Mouse (Mus musculus): ENCODE results near the gene H2-K1. TPM values are rescaled to one million over a fixed set of nuclear protein-coding genes. Genes with fewer than 3 reads are reported as not detected.

Gene H2-K1
- polyA plus RNA-seq, 1 experiment from 2014 or later: 8.4 TPM

GRCm38 (mm10) chr17:33948090-33948904 is 51.9 kb downstream of the H2-K1 start:
- 89% methylated on average over 22 of the region's 22 CpGs for WGBS
- Histone ChIP-seq H3K4me1 (peaks cover 37% of the 10 kb centered on the region), H3K36me3 (replicated peaks) (peaks cover 93% of the 10 kb centered on the region), H3K4me3 (peak overlapping the region; percentile 25; the same call in 1 of the 2 replicates), H3K27ac (replicated peaks) (no peak overlapping the region), H3K27me3 (replicated peaks; ENCODE audit: low read depth, poor library complexity, severe bottlenecking) (no peaks in the 10 kb centered on the region), H3K9me3 (no peaks in the 10 kb centered on the region)
- DNase-seq (ENCODE audit: low spot score): peak; percentile 8

GRCm38 (mm10) chr17:33947430-33948089 is 52.6 kb downstream of the H2-K1 start:
- Histone ChIP-seq H3K36me3 (replicated peaks) (peaks cover 93% of the 10 kb centered on the region), H3K27me3 (replicated peaks; ENCODE audit: low read depth, poor library complexity, severe bottlenecking) (no peaks in the 10 kb centered on the region)
- WGBS: 95% methylated on average over 10 of the region's 10 CpGs

More at GRCm38 (mm10) chr17:33947430-33948089, 52.6 kb downstream of the H2-K1 start:
- DNase-seq (ENCODE audit: low spot score): peak; percentile 6
- Histone ChIP-seq H3K9me3 (no peaks in the 10 kb centered on the region), H3K27ac (replicated peaks) (no peak overlapping the region), H3K4me1 (peaks cover 29% of the 10 kb centered on the region), H3K4me3 (no peak overlapping the region)

MicroRNA genes within 50 kb of the gene (microRNA counts, 519-probe panel; counts per million panel counts)
- microRNA mmu-miR-219: 188 counts per million, percentile 57 among the panel's probes with 10 or more counts

Small RNA genes lying within 50 kb of the gene (microRNA-seq; reads per million reads assigned to microRNA genes)
- gene Mir219a-1 (2.7 reads per million), gene Mir219c (not detected)

Other genes with a start within 250 kb of the H2-K1 start
- 342 and 347 TPM in 2 replicates for gene Rab11b, start 239.8 kb downstream of the H2-K1 start, polyA plus RNA-seq (2016; fragmentation: Nextera tagmentation; extraction: Ambion mirVana)
- 33.4 and 39.0 TPM in 2 replicates for gene Angptl4, start 218.5 kb downstream of the H2-K1 start, polyA plus RNA-seq (2016; fragmentation: Nextera tagmentation; extraction: Ambion mirVana)
- gene Kank3, start 189.8 kb downstream of the H2-K1 start, polyA plus RNA-seq (2016; fragmentation: Nextera tagmentation; extraction: Ambion mirVana): 25.4 and 29.5 TPM in 2 replicates
- gene Rps28, start 175.8 kb downstream of the H2-K1 start, polyA plus RNA-seq (2016; fragmentation: Nextera tagmentation; extraction: Ambion mirVana): 866 and 898 TPM in 2 replicates
- 469 and 477 TPM in 2 replicates for gene Ndufa7, start 175.8 kb downstream of the H2-K1 start, polyA plus RNA-seq (2016; fragmentation: Nextera tagmentation; extraction: Ambion mirVana)
- gene Cd320, start 157.3 kb downstream of the H2-K1 start, polyA plus RNA-seq (2016; fragmentation: Nextera tagmentation; extraction: Ambion mirVana): 97.8 and 98.9 TPM in 2 replicates
- gene Gm7029, start 126.5 kb downstream of the H2-K1 start, polyA plus RNA-seq (2016; fragmentation: Nextera tagmentation; extraction: Ambion mirVana): not detected in 2 replicates
- 7.0 and 8.5 TPM in 2 replicates for gene Kifc1, start 109.7 kb downstream of the H2-K1 start, polyA plus RNA-seq (2016; fragmentation: Nextera tagmentation; extraction: Ambion mirVana)
- 0.27 and 0.45 TPM in 2 replicates for gene Platr17, start 95.2 kb downstream of the H2-K1 start, polyA plus RNA-seq (2016; fragmentation: Nextera tagmentation; extraction: Ambion mirVana)
- gene Daxx, start 90.9 kb downstream of the H2-K1 start, polyA plus RNA-seq (2016; fragmentation: Nextera tagmentation; extraction: Ambion mirVana): 80.0 and 84.9 TPM in 2 replicates
- 9.9 and 11.8 TPM in 2 replicates for gene Tapbp, start 84.4 kb downstream of the H2-K1 start, polyA plus RNA-seq (2016; fragmentation: Nextera tagmentation; extraction: Ambion mirVana)
- 19.6 and 21.1 TPM in 2 replicates for gene Zbtb22, start 84.4 kb downstream of the H2-K1 start, polyA plus RNA-seq (2016; fragmentation: Nextera tagmentation; extraction: Ambion mirVana)
- gene Rgl2, start 70.8 kb downstream of the H2-K1 start, polyA plus RNA-seq (2016; fragmentation: Nextera tagmentation; extraction: Ambion mirVana): 40.2 and 41.0 TPM in 2 replicates
- 233 and 235 TPM in 2 replicates for gene Pfdn6, start 60.0 kb downstream of the H2-K1 start, polyA plus RNA-seq (2016; fragmentation: Nextera tagmentation; extraction: Ambion mirVana)
- 62.1 and 66.0 TPM in 2 replicates for gene Wdr46, start 59.7 kb downstream of the H2-K1 start, polyA plus RNA-seq (2016; fragmentation: Nextera tagmentation; extraction: Ambion mirVana)
- 3.6 and 4.5 TPM in 2 replicates for gene B3galt4, start 48.9 kb downstream of the H2-K1 start, polyA plus RNA-seq (2016; fragmentation: Nextera tagmentation; extraction: Ambion mirVana)
- 48.2 and 51.5 TPM in 2 replicates for gene Vps52, start 44.5 kb downstream of the H2-K1 start, polyA plus RNA-seq (2016; fragmentation: Nextera tagmentation; extraction: Ambion mirVana)
- gene Rps18, start 44.3 kb downstream of the H2-K1 start, polyA plus RNA-seq (2016; fragmentation: Nextera tagmentation; extraction: Ambion mirVana): 1,569 and 1,593 TPM in 2 replicates
- 11.0 and 11.6 TPM in 2 replicates for gene Ring1, start 24.3 kb upstream of the H2-K1 start, polyA plus RNA-seq (2016; fragmentation: Nextera tagmentation; extraction: Ambion mirVana)
- gene H2-Ke6, start 27.7 kb upstream of the H2-K1 start, polyA plus RNA-seq (2016; fragmentation: Nextera tagmentation; extraction: Ambion mirVana): 41.4 and 44.8 TPM in 2 replicates
- gene Slc39a7, start 31.3 kb upstream of the H2-K1 start, polyA plus RNA-seq (2016; fragmentation: Nextera tagmentation; extraction: Ambion mirVana): 167 and 177 TPM in 2 replicates
- gene Rxrb, start 31.5 kb upstream of the H2-K1 start, polyA plus RNA-seq (2016; fragmentation: Nextera tagmentation; extraction: Ambion mirVana): 44.7 and 47.9 TPM in 2 replicates
- 1.0 and 1.2 TPM in 2 replicates for gene Col11a2, start 39.1 kb upstream of the H2-K1 start, polyA plus RNA-seq (2016; fragmentation: Nextera tagmentation; extraction: Ambion mirVana)
- 0.31 and 0.69 TPM in 2 replicates for gene H2-Oa, start 92.0 kb upstream of the H2-K1 start, polyA plus RNA-seq (2016; fragmentation: Nextera tagmentation; extraction: Ambion mirVana)
- gene H2-DMa, start 119.2 kb upstream of the H2-K1 start, polyA plus RNA-seq (2016; fragmentation: Nextera tagmentation; extraction: Ambion mirVana): 4.2 and 4.8 TPM in 2 replicates
- gene Brd2, start 122.3 kb upstream of the H2-K1 start, polyA plus RNA-seq (2016; fragmentation: Nextera tagmentation; extraction: Ambion mirVana): 141 and 144 TPM in 2 replicates
- gene H2-DMb2, start 143.0 kb upstream of the H2-K1 start, polyA plus RNA-seq (2016; fragmentation: Nextera tagmentation; extraction: Ambion mirVana): 0.17 and 0.28 TPM in 2 replicates
- gene H2-DMb1, start 152.7 kb upstream of the H2-K1 start, polyA plus RNA-seq (2016; fragmentation: Nextera tagmentation; extraction: Ambion mirVana): 0.52 and 0.55 TPM in 2 replicates
- 2.8 and 2.9 TPM in 2 replicates for gene Tap1, start 187.2 kb upstream of the H2-K1 start, polyA plus RNA-seq (2016; fragmentation: Nextera tagmentation; extraction: Ambion mirVana)
- gene Psmb9, start 187.4 kb upstream of the H2-K1 start, polyA plus RNA-seq (2016; fragmentation: Nextera tagmentation; extraction: Ambion mirVana): 0.57 and 0.93 TPM in 2 replicates
- gene Psmb8, start 197.4 kb upstream of the H2-K1 start, polyA plus RNA-seq (2016; fragmentation: Nextera tagmentation; extraction: Ambion mirVana): 1.3 and 1.7 TPM in 2 replicates
- 0.56 and 1.1 TPM in 2 replicates for gene Tap2, start 203.2 kb upstream of the H2-K1 start, polyA plus RNA-seq (2016; fragmentation: Nextera tagmentation; extraction: Ambion mirVana)
- gene H2-Ob, start 238.6 kb upstream of the H2-K1 start, polyA plus RNA-seq (2016; fragmentation: Nextera tagmentation; extraction: Ambion mirVana): not detected in 2 replicates

Measured in embryonic facial prominence, embryonic 10.5 days (tissue).